Mouse (Mus musculus) G1E (cell line): Measurements from ENCODE around the gene Gipr.

Experiments used
- CTCF ChIP-seq: IDR thresholded peaks from 2 replicates; pipeline ENCODE4 v1.5.1; 2012; ENCODE audit warnings: low read depth, low read length, inconsistent platforms, mixed read lengths
- TAL1 ChIP-seq: conservative IDR thresholded peaks from 2 replicates; pipeline ENCODE4 v1.6.1; 2012; ENCODE audit warnings: low read depth, low read length, inconsistent platforms, mixed read lengths

- TF ChIP-seq CTCF: no peak
- no peak for TF ChIP-seq TAL1
Measured at GRCm38 (mm10) chr7:19155825-19156475, 10.0 kb downstream of the Gipr start.
